Mouse (Mus musculus): Measurements from ENCODE around the gene Tbl1x.

DNA sequence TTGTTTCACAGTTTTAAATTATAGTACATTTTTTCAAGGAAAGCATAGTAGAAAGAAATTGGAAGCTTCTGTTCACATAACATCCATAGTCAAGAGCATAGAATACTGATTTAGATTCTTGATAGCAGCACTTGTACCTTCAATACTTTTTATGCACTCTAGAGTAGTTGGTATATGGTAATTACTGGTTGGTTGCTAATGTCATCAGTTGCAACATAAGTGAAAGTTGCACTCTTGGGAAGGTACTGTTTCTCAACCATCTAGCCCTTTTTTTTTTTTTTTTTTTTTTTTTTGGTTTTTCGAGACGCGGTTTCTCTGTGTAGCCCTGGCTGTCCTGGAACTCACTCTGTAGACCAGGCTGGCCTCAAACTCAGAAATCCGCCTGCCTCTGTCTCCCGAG, 20.2 kb downstream of the Tbl1x start:
- no peak for TF ChIP-seq CTCF (IDR thresholded peaks at IDR 0.05; ENCODE audit: control insufficient read depth, insufficient read depth, insufficient read length)
- no peak for TF ChIP-seq MAX (IDR thresholded peaks at IDR 0.05)
- TF ChIP-seq CEBPB (IDR thresholded peaks at IDR 0.05; ENCODE audit: low read depth), result no peak
- no peak for TF ChIP-seq USF1 (IDR thresholded peaks at IDR 0.05; ENCODE audit: low read depth)
- no peak for TF ChIP-seq MYOG (IDR thresholded peaks at IDR 0.05; ENCODE audit: control insufficient read depth, extremely low read depth, insufficient read length)
- no peak for TF ChIP-seq MYOD1 (IDR thresholded peaks at IDR 0.05; ENCODE audit: control insufficient read depth, insufficient read length, low read depth)

Measured in C2C12 (cell line).